Mouse (Mus musculus): Measurements from ENCODE around the gene Uspl1.

DNA sequence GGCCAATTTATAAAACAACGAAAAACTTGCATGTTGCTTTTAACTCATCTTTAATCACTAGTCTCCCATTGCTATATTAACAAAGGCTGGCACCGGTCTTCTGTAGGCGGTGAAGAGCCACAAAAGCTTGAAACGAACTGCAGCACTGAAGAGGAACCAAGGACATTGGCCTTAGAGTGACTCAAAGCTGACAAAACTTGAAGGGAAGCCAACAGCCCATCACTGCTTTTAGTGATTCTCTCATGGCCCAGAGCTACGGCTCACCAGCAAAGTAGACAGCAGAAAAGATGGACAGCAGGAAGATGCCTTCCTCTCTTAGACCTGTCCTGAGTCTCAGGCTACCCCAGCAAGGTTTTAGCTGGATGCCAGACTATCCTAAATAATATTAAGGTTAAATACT, 58.3 kb downstream of the Uspl1 start:
- TF ChIP-seq CTCF (IDR thresholded peaks at IDR 0.05; ENCODE audit: extremely low read depth, insufficient read length, insufficient replicate concordance, low read depth, low read length) (no peak), POLR2A (IDR thresholded peaks at IDR 0.05; ENCODE audit: low read depth, low read length) (no peak)
